Mouse (Mus musculus) lung, embryonic 14.5 days (tissue): Measurements from ENCODE around the gene Epha4. TPM values are rescaled to one million over a fixed set of nuclear protein-coding genes. Genes with fewer than 3 reads are reported as not detected.

Source experiments
- ATAC-seq: fragments of 200-750 bp; cut with Nextera tagmentation; 2 replicates; pipeline ENCODE4 v1.8.0; 2017; ENCODE audit warnings: mild to moderate bottlenecking, moderate TSS enrichment, moderate library complexity; ENCODE audit not compliant: insufficient read depth
- DNase-seq: peaks from one replicate; pipeline ENCODE4 v3.0.0-alpha.2; 2015
- H3K27ac ChIP-seq: fragments of 300-500 bp; sonication (generic); 2 replicates; pipeline ENCODE4 v1.5.1; 2014; ENCODE audit warnings: low read depth, mild to moderate bottlenecking, moderate library complexity
- H3K27me3 ChIP-seq: fragments of 300-500 bp; sonication (generic); 2 replicates; pipeline ENCODE4 v1.6.1; 2014; ENCODE audit warnings: low read length, control low read depth; ENCODE audit not compliant: insufficient read depth
- H3K36me3 ChIP-seq: fragments of 300-500 bp; sonication (generic); 2 replicates; pipeline ENCODE4 v1.6.1; 2014; ENCODE audit warnings: control low read depth; ENCODE audit not compliant: insufficient read depth
- H3K4me1 ChIP-seq: fragments of 300-500 bp; sonication (generic); 2 replicates; pipeline ENCODE4 v1.6.1; 2014; ENCODE audit warnings: antibody characterized with exemption, control low read depth; ENCODE audit not compliant: insufficient read depth
- H3K4me2 ChIP-seq: fragments of 300-500 bp; sonication (generic); 2 replicates; pipeline ENCODE4 v1.6.1; 2014; ENCODE audit warnings: mild to moderate bottlenecking
- H3K4me3 ChIP-seq: fragments of 300-500 bp; sonication (generic); 2 replicates; pipeline ENCODE4 v1.5.1; 2014; ENCODE audit warnings: low read depth, low read length
- H3K9ac ChIP-seq: fragments of 300-500 bp; sonication (generic); 2 replicates; pipeline ENCODE4 v1.6.1; 2014
- H3K9me3 ChIP-seq: fragments of 300-500 bp; sonication (generic); 2 replicates; pipeline ENCODE4 v1.6.1; 2016; ENCODE audit warnings: low read depth, low read length, control low read depth
- CTCF ChIP-seq: IDR thresholded peaks from 2 replicates; pipeline ENCODE4 v1.5.1; 2016; ENCODE audit warnings: antibody characterized with exemption, low read depth
- WGBS: fragments of 180-500 bp; shearing (Covaris S2); extraction: QIAGEN DNeasy Blood & Tissue Kit; methylation state at CpG from one replicate; pipeline ENCODE4 v1.1.7; 2014; 5-methylcytosine and 5-hydroxymethylcytosine counted together
- polyA plus RNA-seq: library from polyadenylated mRNA; unstranded; fragments of >200 nt; fragmentation: Nextera tagmentation; extraction: Ambion mirVana; gene quantifications from 2 replicates; pipeline ENCODE4 v1.2.1, GENCODE M21; 2014

Epha4 gene
- polyA plus RNA-seq = 18.0 and 21.9 TPM in 2 replicates

DNA sequence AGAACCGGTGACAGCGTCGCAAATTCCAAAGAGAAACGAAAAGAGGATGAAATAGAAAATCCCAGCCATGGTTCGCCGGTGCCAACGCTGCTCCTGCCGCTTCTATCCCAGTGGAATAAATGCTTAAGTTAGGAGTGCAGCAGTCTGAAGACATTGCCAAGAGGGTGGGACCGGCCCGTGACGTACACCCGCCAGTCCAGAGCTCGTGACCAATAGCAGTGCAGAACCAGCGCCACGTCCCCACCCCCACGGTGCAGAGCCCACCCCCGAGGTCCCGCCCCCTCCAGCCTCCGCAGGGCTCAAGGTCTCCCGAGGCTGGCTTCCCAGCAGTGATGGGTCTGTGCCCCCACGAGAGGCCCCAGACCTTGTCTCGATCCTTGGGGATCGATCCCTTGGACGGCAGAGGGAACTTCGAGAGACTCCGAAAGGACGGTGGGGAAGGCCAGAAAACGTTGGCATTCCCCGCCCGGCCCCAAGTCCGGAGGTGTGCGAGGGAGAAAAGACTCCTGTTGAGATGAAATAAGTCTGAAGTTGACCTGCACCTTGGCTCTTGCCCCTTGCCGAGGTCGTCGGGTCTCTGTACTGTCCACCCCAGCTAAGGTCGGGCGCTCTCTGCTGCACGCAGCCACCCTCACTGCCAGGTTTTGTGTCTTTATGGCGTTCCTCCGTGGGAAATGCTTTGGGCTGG, at the start of gene Epha4:
Epha4 (minus strand) TSS at position 126 of the 688 bp plus-strand sequence.
- no peaks in the 10 kb centered on the region for H3K4me1 ChIP-seq
- H3K9ac ChIP-seq = peak within 1 kb of the TSS; percentile 54
- 0 out of 2 replicates have a peak, but pooled peaks cover 3% of the 10 kb centered on the region for H3K27me3 ChIP-seq
- H3K9me3 ChIP-seq = no peaks in the 10 kb centered on the region
- peak; percentile 95 for DNase-seq
- H3K27ac ChIP-seq = peak within 1 kb of the TSS; percentile 62
- no peak for TF ChIP-seq CTCF
- peak within 1 kb of the TSS; percentile 55 for H3K4me3 ChIP-seq
- H3K36me3 ChIP-seq = 0 out of 2 replicates have a peak, but pooled peaks cover 2% of the 10 kb centered on the region
- peak within 1 kb of the TSS; percentile 94 for H3K4me2 ChIP-seq
- ATAC-seq = peak; percentile 97
- under 1% methylated on average over 40 of the region's 40 CpGs for WGBS

DNA sequence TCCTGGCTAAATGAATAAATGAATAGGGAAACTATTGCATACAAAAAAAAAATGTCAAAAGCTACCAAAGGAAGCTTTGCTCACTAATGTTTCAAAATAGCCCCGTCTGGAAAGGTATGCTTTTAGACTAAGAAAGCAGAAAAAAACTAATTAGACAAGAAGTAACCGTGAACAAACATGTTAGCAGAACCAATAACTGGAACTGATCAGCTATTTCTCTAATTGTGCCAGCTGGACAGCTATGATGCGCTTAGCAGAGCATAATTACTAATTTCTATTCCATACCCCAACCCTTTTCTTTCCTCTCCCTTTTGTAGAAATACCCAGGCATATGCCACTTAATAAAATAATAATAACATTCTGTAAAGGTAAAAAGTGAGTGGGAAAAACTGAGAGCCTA, 41.3 kb upstream of the Epha4 start:
- Histone ChIP-seq H3K36me3 (no peaks in the 10 kb centered on the region), H3K27me3 (no peaks in the 10 kb centered on the region), H3K4me1 (no peaks in the 10 kb centered on the region), H3K9me3 (no peaks in the 10 kb centered on the region), H3K27ac (no peak overlapping the region), H3K4me3 (no peak overlapping the region), H3K4me2 (no peak overlapping the region), H3K9ac (no peak overlapping the region)
- no peak for TF ChIP-seq CTCF
- WGBS = 91% methylated on average over 3 of the region's 3 CpGs
- DNase-seq (no peak), ATAC-seq (no peak)

DNA sequence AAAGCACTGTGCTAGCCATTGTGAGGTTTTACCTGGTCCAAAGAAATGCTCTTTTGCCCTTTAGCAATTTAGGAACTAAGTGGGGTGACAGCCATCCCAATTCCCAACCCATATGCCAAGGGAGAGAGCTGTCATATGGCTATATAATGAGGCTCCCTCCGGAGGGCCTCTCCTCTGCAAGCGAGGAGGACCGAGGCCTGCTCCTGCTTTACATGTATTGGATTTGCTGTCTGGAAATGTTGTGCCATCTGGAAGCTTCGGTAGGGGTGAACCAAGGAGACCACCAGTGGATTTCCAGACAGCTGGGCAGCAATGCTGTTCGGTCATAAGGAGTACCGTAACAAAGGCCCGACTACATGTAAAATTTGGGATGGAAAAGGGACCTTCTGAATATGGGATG, 37.0 kb upstream of the Epha4 start:
- Histone ChIP-seq H3K36me3 (no peaks in the 10 kb centered on the region), H3K27me3 (no peaks in the 10 kb centered on the region), H3K4me2 (no peak overlapping the region), H3K4me3 (no peak overlapping the region), H3K9ac (no peak overlapping the region), H3K9me3 (no peaks in the 10 kb centered on the region), H3K27ac (no peak overlapping the region), H3K4me1 (no peaks in the 10 kb centered on the region)
- WGBS = 94% methylated on average over 7 of the region's 7 CpGs
- no peak for TF ChIP-seq CTCF
- ATAC-seq = no peak
- no peak for DNase-seq

DNA sequence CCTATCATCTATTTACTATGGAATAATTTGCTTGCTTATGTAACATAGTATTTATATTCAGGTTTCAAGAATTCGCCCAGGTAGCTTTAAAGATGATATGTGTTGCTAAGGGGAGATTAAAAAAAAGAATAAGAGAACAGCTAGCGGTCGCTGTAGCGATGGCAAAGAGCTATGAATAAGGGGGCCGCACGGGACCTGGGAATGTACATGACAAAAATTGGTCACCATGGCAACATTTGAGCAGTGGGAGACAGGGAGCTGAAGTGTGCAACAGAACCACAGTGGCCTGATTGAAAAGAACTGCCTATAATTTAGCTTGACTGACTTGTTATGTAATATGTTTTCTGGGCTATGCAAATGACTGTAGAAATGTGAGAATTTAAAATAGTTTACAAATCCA, 30.8 kb upstream of the Epha4 start:
- no peak for ATAC-seq
- Histone ChIP-seq H3K27ac (no peak overlapping the region), H3K4me1 (no peaks in the 10 kb centered on the region), H3K9me3 (no peaks in the 10 kb centered on the region), H3K9ac (no peak overlapping the region), H3K27me3 (no peaks in the 10 kb centered on the region), H3K4me2 (no peak overlapping the region), H3K36me3 (no peaks in the 10 kb centered on the region), H3K4me3 (no peak overlapping the region)
- DNase-seq = peak; percentile 48
- TF ChIP-seq CTCF = no peak
- WGBS = 58% methylated on average over 6 of the region's 6 CpGs

DNA sequence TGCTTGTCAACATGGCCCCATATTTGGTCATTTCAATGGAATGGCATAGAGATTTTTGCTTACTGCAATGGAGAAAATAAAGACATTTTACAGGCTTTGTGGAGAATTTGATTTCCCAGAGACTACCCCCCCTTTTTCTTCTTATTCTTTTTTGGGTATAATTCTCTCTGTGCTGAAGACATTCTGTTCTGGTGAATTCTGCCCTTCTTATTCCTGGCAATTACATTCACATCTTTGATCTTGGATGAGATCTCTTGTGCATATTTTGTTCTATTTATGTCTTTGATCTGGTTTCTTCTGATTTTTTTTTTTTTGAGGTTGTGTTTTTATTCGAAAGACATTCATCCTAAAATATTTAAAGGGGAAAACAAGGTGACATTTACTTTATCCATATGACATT, 30.1 kb upstream of the Epha4 start:
- no peaks in the 10 kb centered on the region for H3K27me3 ChIP-seq
- ATAC-seq (no peak), DNase-seq (no peak)
- no peak overlapping the region for H3K27ac ChIP-seq
- H3K36me3 ChIP-seq = no peaks in the 10 kb centered on the region
- no peak overlapping the region for H3K4me3 ChIP-seq
- TF ChIP-seq CTCF = no peak
- H3K9me3 ChIP-seq = no peaks in the 10 kb centered on the region
- H3K9ac ChIP-seq = no peak overlapping the region
- no peaks in the 10 kb centered on the region for H3K4me1 ChIP-seq
- 80% methylated on average over 1 of the region's 1 CpGs for WGBS
- no peak overlapping the region for H3K4me2 ChIP-seq

DNA sequence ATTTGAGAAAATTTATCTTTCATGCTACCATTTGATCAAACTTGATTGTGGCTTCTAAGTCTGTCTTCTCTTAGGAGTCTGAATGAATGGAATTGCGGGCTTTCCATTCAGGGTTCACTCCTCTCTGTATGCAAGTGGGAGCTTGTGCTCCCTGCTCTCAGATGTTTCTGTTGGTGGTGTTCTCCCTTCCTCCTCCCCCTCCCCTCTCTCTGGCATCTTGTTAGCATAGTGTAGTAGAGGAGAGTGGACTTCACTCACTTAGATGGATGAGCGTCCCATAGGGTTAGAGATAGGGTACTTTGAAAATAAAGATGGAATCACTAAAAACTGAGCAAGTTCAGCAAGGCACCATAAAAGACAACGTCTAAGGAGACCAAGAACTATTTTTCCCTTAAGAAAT, 29.4 kb upstream of the Epha4 start:
- H3K27ac ChIP-seq = no peak overlapping the region
- H3K4me3 ChIP-seq = no peak overlapping the region
- H3K4me1 ChIP-seq = no peaks in the 10 kb centered on the region
- 25% methylated on average over 3 of the region's 3 CpGs for WGBS
- H3K9ac ChIP-seq = no peak overlapping the region
- DNase-seq = no peak
- H3K36me3 ChIP-seq = no peaks in the 10 kb centered on the region
- H3K27me3 ChIP-seq = no peaks in the 10 kb centered on the region
- ATAC-seq = no peak
- no peak for TF ChIP-seq CTCF
- no peaks in the 10 kb centered on the region for H3K9me3 ChIP-seq
- no peak overlapping the region for H3K4me2 ChIP-seq

DNA sequence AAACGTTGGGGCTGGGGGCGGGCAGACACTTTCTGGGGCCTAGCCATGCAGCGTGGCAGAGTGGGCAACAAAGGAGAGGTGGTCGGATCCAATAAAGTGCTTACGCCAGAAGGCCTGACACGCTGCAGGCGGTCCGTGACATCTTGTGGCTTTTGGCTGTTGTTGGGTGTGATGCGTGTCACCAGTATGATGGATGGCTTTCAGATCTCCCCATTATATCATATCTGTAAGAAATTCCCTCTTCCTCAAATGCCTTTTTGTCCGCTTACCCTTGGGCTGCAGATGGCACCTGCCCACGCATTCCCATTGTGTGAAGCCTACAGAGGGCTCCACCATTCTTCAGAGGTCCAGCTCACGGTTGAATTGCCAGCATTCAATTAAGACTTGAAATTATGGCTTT, 25.1 kb upstream of the Epha4 start:
- H3K4me3 ChIP-seq = no peak overlapping the region
- 83% methylated on average over 12 of the region's 12 CpGs for WGBS
- ATAC-seq = no peak
- no peak overlapping the region for H3K4me2 ChIP-seq
- no peak for TF ChIP-seq CTCF
- H3K4me1 ChIP-seq = peaks cover 5% of the 10 kb centered on the region; the same call in 1 of the 2 replicates
- no peak for DNase-seq
- H3K9me3 ChIP-seq = no peaks in the 10 kb centered on the region
- no peaks in the 10 kb centered on the region for H3K36me3 ChIP-seq
- H3K27me3 ChIP-seq = no peaks in the 10 kb centered on the region
- no peak overlapping the region for H3K9ac ChIP-seq
- H3K27ac ChIP-seq = no peak overlapping the region
